16 mouse cellular contexts compared by ENCODE assay signal in the genomic region with DNA sequence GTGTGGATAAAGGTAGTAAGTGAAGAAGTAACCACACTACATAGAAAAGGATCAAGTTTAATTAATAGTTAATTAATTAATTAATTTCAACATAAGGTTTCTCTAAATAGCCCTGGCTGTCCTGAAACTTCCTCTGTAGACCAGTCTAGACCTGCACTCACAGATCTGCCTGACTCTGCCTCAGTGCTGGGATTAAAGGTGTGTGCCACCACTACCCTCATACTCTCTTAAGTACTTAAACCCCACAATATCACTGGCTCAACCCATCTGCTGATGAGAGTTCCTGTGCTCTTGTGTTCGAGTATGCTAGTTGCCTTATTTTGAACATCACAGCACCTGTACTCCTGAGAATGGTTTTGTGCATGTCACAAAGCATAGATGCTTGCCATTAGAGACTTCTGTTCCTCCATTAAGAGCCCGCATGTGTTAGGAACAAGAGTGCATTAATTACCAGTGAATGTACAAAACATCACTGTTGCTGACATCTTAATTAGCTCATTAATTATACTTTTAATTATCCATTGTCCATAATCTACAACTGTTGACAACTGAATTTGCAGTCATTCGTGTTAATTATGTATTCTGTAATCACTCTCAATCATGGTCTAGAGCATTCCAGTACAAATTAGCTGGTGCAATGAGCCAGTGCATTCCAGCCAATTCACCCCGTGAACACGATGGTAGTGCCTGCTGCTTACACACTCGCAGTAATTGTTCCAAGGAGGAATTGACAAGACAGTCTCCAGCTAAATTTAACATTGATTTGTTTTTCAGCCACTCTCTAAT.
A peak's percentile ranks its signal among the peaks of the same experiment; 100 is the strongest.
DNase-seq lines count a peak whose midpoint lies in the region; ATAC-seq lines count a peak whose summit lies in the region.
"Had no signal": no experiment of that assay in that cellular context is flagged by ENCODE, and none has a peak within 500 bp of the region (broad histone marks: within the 10 kb centered on the region; RNA-seq: fewer than 3 reads in every experiment).

No protein-coding gene starts in this region.

- no peak overlapping the region for H3K4me3 ChIP-seq in limb, embryonic 11.5 days (ENCODE audit: low read depth, low read length)
- H3K4me3 ChIP-seq in limb, embryonic 10.5 days = no peak overlapping the region
- no peak overlapping the region for H3K4me3 ChIP-seq in forebrain, embryonic 13.5 days
- no peak overlapping the region for H3K4me3 ChIP-seq in hindbrain, embryonic 14.5 days (replicated peaks; ENCODE audit: low read length)
- no peak overlapping the region for H3K4me3 ChIP-seq in neural tube, embryonic 14.5 days (ENCODE audit: low read depth, low read length)
- H3K4me3 ChIP-seq: embryonic facial prominence, embryonic 12.5 days; limb, embryonic 13.5 days; myocyte had no signal

- no peaks in the 10 kb centered on the region for H3K36me3 ChIP-seq in limb, embryonic 11.5 days (ENCODE audit: control insufficient read depth, insufficient read depth, low read length)
- no peaks in the 10 kb centered on the region for H3K36me3 ChIP-seq in limb, embryonic 10.5 days
- H3K36me3 ChIP-seq in forebrain, embryonic 13.5 days (ENCODE audit: poor library complexity, severe bottlenecking) = no peaks in the 10 kb centered on the region
- no peaks in the 10 kb centered on the region for H3K36me3 ChIP-seq in hindbrain, embryonic 14.5 days (replicated peaks; ENCODE audit: control insufficient read depth, insufficient read depth)
- no peaks in the 10 kb centered on the region for H3K36me3 ChIP-seq in neural tube, embryonic 14.5 days (ENCODE audit: control insufficient read depth, insufficient read depth, low read length)
- H3K36me3 ChIP-seq: embryonic facial prominence, embryonic 12.5 days; limb, embryonic 13.5 days had no signal

- no peak overlapping the region for H3K4me2 ChIP-seq in limb, embryonic 11.5 days (ENCODE audit: low read depth, severe bottlenecking)
- H3K4me2 ChIP-seq in forebrain, embryonic 13.5 days = no peak overlapping the region
- no peak overlapping the region for H3K4me2 ChIP-seq in hindbrain, embryonic 14.5 days (replicated peaks)
- H3K4me2 ChIP-seq in neural tube, embryonic 14.5 days (ENCODE audit: low read depth, low read length) = no peak overlapping the region
- H3K4me2 ChIP-seq: embryonic facial prominence, embryonic 12.5 days; heart, embryonic 11.5 days; limb, embryonic 13.5 days had no signal

- WGBS in limb, embryonic 11.5 days = 49% methylated on average over 6 of the region's 6 CpGs
- WGBS in limb, embryonic 10.5 days = 62% methylated on average over 6 of the region's 6 CpGs
- WGBS in forebrain, embryonic 13.5 days = 22% methylated on average over 6 of the region's 6 CpGs
- 38% methylated on average over 6 of the region's 6 CpGs for WGBS in hindbrain, embryonic 14.5 days
- WGBS in neural tube, embryonic 14.5 days = 42% methylated on average over 6 of the region's 6 CpGs

- H3K9me3 ChIP-seq in limb, embryonic 11.5 days (ENCODE audit: control insufficient read depth, low read length) = no peaks in the 10 kb centered on the region
- H3K9me3 ChIP-seq in limb, embryonic 10.5 days (replicated peaks) = no peaks in the 10 kb centered on the region
- H3K9me3 ChIP-seq in forebrain, embryonic 13.5 days (replicated peaks) = no peaks in the 10 kb centered on the region
- no peaks in the 10 kb centered on the region for H3K9me3 ChIP-seq in hindbrain, embryonic 14.5 days (ENCODE audit: control insufficient read depth, low read length)
- no peaks in the 10 kb centered on the region for H3K9me3 ChIP-seq in neural tube, embryonic 14.5 days (ENCODE audit: control insufficient read depth, low read length)
- H3K9me3 ChIP-seq: embryonic facial prominence, embryonic 12.5 days; limb, embryonic 13.5 days had no signal

- intact Hi-C loops in left cerebral cortex, postnatal 25 days (cut with DNase I) = no loop called here

- H3K27me3 ChIP-seq in limb, embryonic 11.5 days (ENCODE audit: control insufficient read depth, insufficient read depth, low read length) = no peaks in the 10 kb centered on the region
- no peaks in the 10 kb centered on the region for H3K27me3 ChIP-seq in limb, embryonic 10.5 days (ENCODE audit: low read depth, poor library complexity, severe bottlenecking)
- peaks cover 56% of the 10 kb centered on the region for H3K27me3 ChIP-seq in forebrain, embryonic 13.5 days
- H3K27me3 ChIP-seq in hindbrain, embryonic 14.5 days (ENCODE audit: control insufficient read depth, insufficient read depth, low read length) = no peaks in the 10 kb centered on the region
- H3K27me3 ChIP-seq in neural tube, embryonic 14.5 days (ENCODE audit: control insufficient read depth, insufficient read depth, low read length) = no peaks in the 10 kb centered on the region
- H3K27me3 ChIP-seq: CH12.LX; embryonic facial prominence, embryonic 12.5 days; limb, embryonic 13.5 days had no signal

- DNase-seq in limb, embryonic 11.5 days (ENCODE audit: low spot score) = no peak
- DNase-seq in limb, embryonic 10.5 days (ENCODE audit: low spot score) = no peak
- DNase-seq in hindbrain, embryonic 14.5 days (ENCODE audit: low spot score) = peak; percentile 65
- DNase-seq in lung, postnatal 14 days = no peak
- DNase-seq in testis, postnatal 14 days (ENCODE audit: low spot score) = no peak
- DNase-seq in left cerebral cortex, postnatal 25 days (ENCODE audit: low spot score in 2 of 2) = no peak
- DNase-seq: cerebellum, adult 9-10 months; gastrocnemius, postnatal 10 days; kidney, postnatal 10 days had no signal

- peak; percentile 26; the same call in 1 of the 2 replicates for ATAC-seq in limb, embryonic 11.5 days (ENCODE audit: insufficient number of reproducible peaks, low FRiP score, low TSS enrichment, low read depth)
- ATAC-seq in forebrain, embryonic 13.5 days = peak; percentile 96
- ATAC-seq in hindbrain, embryonic 14.5 days (ENCODE audit: low FRiP score) = peak; percentile 91
- ATAC-seq in neural tube, embryonic 14.5 days (ENCODE audit: low read depth) = peak; percentile 94

- H3K9ac ChIP-seq in limb, embryonic 11.5 days (ENCODE audit: low read length) = no peak overlapping the region
- no peak overlapping the region for H3K9ac ChIP-seq in forebrain, embryonic 13.5 days
- no peak overlapping the region for H3K9ac ChIP-seq in hindbrain, embryonic 14.5 days
- no peak overlapping the region for H3K9ac ChIP-seq in neural tube, embryonic 14.5 days (replicated peaks; ENCODE audit: low read depth, low read length)
- H3K9ac ChIP-seq: embryonic facial prominence, embryonic 12.5 days; limb, embryonic 13.5 days had no signal

- H3K27ac ChIP-seq in limb, embryonic 11.5 days (replicated peaks; ENCODE audit: low read depth, low read length) = no peak overlapping the region
- H3K27ac ChIP-seq in limb, embryonic 10.5 days = no peak overlapping the region
- H3K27ac ChIP-seq in forebrain, embryonic 13.5 days = no peak overlapping the region
- H3K27ac ChIP-seq in hindbrain, embryonic 14.5 days = no peak overlapping the region
- no peak overlapping the region for H3K27ac ChIP-seq in neural tube, embryonic 14.5 days (ENCODE audit: low read depth, low read length)
- H3K27ac ChIP-seq: embryonic facial prominence, embryonic 12.5 days; limb, embryonic 13.5 days had no signal

- H3K4me1 ChIP-seq in limb, embryonic 11.5 days (ENCODE audit: control insufficient read depth, insufficient read depth, low read length) = no peaks in the 10 kb centered on the region
- peaks cover 5% of the 10 kb centered on the region; the same call in 1 of the 2 replicates for H3K4me1 ChIP-seq in limb, embryonic 10.5 days
- H3K4me1 ChIP-seq in forebrain, embryonic 13.5 days = no peaks in the 10 kb centered on the region; the same call in 1 of the 2 replicates
- no peaks in the 10 kb centered on the region for H3K4me1 ChIP-seq in hindbrain, embryonic 14.5 days (replicated peaks; ENCODE audit: control insufficient read depth, insufficient read depth, low read length)
- H3K4me1 ChIP-seq in neural tube, embryonic 14.5 days (ENCODE audit: control insufficient read depth, insufficient read depth, low read length) = no peaks in the 10 kb centered on the region
- H3K4me1 ChIP-seq: embryonic facial prominence, embryonic 12.5 days; limb, embryonic 13.5 days had no signal

Comparison
In these comparisons a context has a peak if more than half of its experiments do, and no peak if none do; other contexts are left out.
1. ATAC-seq: peak in every context shown above with its lines; median percentile 96 in forebrain, embryonic 13.5 days; 94 in neural tube, embryonic 14.5 days; 91 in hindbrain, embryonic 14.5 days; 26 in limb, embryonic 11.5 days.